In the genomic region with DNA sequence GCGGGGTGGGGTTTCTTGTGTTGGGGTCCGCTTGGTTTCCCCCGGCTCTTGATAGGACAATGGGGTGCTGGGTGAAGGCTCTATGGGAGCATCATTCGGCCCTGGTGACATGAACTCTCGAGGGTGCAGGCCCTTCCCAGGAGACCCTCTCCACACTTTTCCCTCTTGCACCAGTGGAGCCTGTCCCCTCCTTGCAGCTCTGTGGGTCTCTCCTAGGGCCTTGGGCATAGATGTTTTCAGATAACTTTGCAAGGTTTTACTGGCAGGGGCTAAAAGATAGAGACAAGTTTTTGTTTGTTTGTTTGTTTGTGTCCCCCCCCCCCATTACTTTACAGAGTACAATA, we compare ENCODE assay signal across 9 mouse cellular contexts. TPM values are rescaled to one million over a fixed set of nuclear protein-coding genes. Genes with fewer than 3 reads are reported as not detected.
A peak's percentile ranks its signal among the peaks of the same experiment; 100 is the strongest.
DNase-seq lines count a peak whose midpoint lies in the region; ATAC-seq lines count a peak whose summit lies in the region.
"Had no signal": no experiment of that assay in that cellular context is flagged by ENCODE, and none has a peak within 500 bp of the region (broad histone marks: within the 10 kb centered on the region; RNA-seq: fewer than 3 reads in every experiment).

No protein-coding gene starts in this region.

- DNase-seq in heart, postnatal 14 days: no peak
- peak; percentile 44 for DNase-seq in adipocyte (ENCODE audit: low spot score)
- no peak for DNase-seq in midbrain, embryonic 14.5 days
- no peak for DNase-seq in thymus, postnatal 4 days
- no peak for DNase-seq in right cerebral cortex, postnatal 4 days
- DNase-seq in adrenal gland, adult 8-10 months: no peak

- H3K4me2 ChIP-seq in heart, embryonic 16.5 days (ENCODE audit: low read depth, low read length): peak overlapping the region; percentile 97
- H3K4me2 ChIP-seq in hindbrain, embryonic 13.5 days: peak overlapping the region; percentile 98
- H3K4me2 ChIP-seq in midbrain, embryonic 14.5 days (ENCODE audit: low read length): peak overlapping the region; percentile 97

- no peak for ATAC-seq in heart, embryonic 16.5 days (replicated peaks; ENCODE audit: extremely low read depth, insufficient read depth, low FRiP score)
- no peak; the same call in 1 of the 2 replicates for ATAC-seq in hindbrain, embryonic 13.5 days (ENCODE audit: low FRiP score)
- no peak for ATAC-seq in midbrain, embryonic 14.5 days (ENCODE audit: low FRiP score, low TSS enrichment)

- peak overlapping the region; percentile 85 for H3K4me3 ChIP-seq in heart, embryonic 16.5 days (ENCODE audit: low read length)
- H3K4me3 ChIP-seq in hindbrain, embryonic 13.5 days: peak overlapping the region; percentile 57
- H3K4me3 ChIP-seq in midbrain, embryonic 14.5 days (replicated peaks; ENCODE audit: low read depth, low read length): peak overlapping the region; percentile 56

- H3K27ac ChIP-seq in heart, embryonic 16.5 days (ENCODE audit: low read length): peak overlapping the region; percentile 19
- H3K27ac ChIP-seq in hindbrain, embryonic 13.5 days: no peak overlapping the region
- no peak overlapping the region for H3K27ac ChIP-seq in midbrain, embryonic 14.5 days (replicated peaks; ENCODE audit: low read depth, low read length)

- peak overlapping the region; percentile 87 for H3K9ac ChIP-seq in heart, embryonic 16.5 days (ENCODE audit: low read length)
- H3K9ac ChIP-seq in hindbrain, embryonic 13.5 days: peak overlapping the region; percentile 73
- H3K9ac ChIP-seq in midbrain, embryonic 14.5 days (replicated peaks; ENCODE audit: low read length): peak overlapping the region; percentile 66

- H3K9me3 ChIP-seq in heart, embryonic 16.5 days (replicated peaks; ENCODE audit: control insufficient read depth, low read length): no peaks in the 10 kb centered on the region
- H3K9me3 ChIP-seq in hindbrain, embryonic 13.5 days: no peaks in the 10 kb centered on the region
- no peaks in the 10 kb centered on the region for H3K9me3 ChIP-seq in midbrain, embryonic 14.5 days (ENCODE audit: control insufficient read depth, low read length)

- no peaks in the 10 kb centered on the region for H3K36me3 ChIP-seq in heart, embryonic 16.5 days (ENCODE audit: control insufficient read depth, insufficient read depth)
- H3K36me3 ChIP-seq in hindbrain, embryonic 13.5 days: no peaks in the 10 kb centered on the region
- H3K36me3 ChIP-seq in midbrain, embryonic 14.5 days (ENCODE audit: control insufficient read depth, insufficient read depth, low read length): no peaks in the 10 kb centered on the region

- H3K27me3 ChIP-seq in heart, embryonic 16.5 days (ENCODE audit: control insufficient read depth, insufficient read depth, low read length): no peaks in the 10 kb centered on the region
- no peaks in the 10 kb centered on the region for H3K27me3 ChIP-seq in hindbrain, embryonic 13.5 days
- H3K27me3 ChIP-seq in midbrain, embryonic 14.5 days (ENCODE audit: control insufficient read depth, insufficient read depth, low read length): no peaks in the 10 kb centered on the region

- 2% methylated on average over 5 of the region's 5 CpGs for WGBS in heart, embryonic 16.5 days
- WGBS in hindbrain, embryonic 13.5 days: 0% methylated on average over 5 of the region's 5 CpGs
- 6% methylated on average over 5 of the region's 5 CpGs for WGBS in midbrain, embryonic 14.5 days

- intact Hi-C loops in heart, postnatal 14 days (cut with DNase I): loop anchor here (5.0 kb wide), 1 partner anchor 46 kb away; no protein-coding TSS in a partner anchor

- H3K4me1 ChIP-seq in heart, embryonic 16.5 days (ENCODE audit: control insufficient read depth, insufficient read depth, low read length): 0 out of 2 replicates have a peak, but pooled peaks cover 2% of the 10 kb centered on the region
- peaks cover 13% of the 10 kb centered on the region for H3K4me1 ChIP-seq in hindbrain, embryonic 13.5 days (replicated peaks)
- H3K4me1 ChIP-seq in midbrain, embryonic 14.5 days (ENCODE audit: control insufficient read depth, insufficient read depth, low read length): peaks cover 5% of the 10 kb centered on the region; the same call in 1 of the 2 replicates

RNA-seq across cellular contexts. Expression of gene Plscr4, which starts 0.9 kb away (rescaled TPM):
- polyA plus RNA-seq in heart, embryonic 16.5 days (2015; fragmentation: Nextera tagmentation; extraction: Ambion mirVana): 7.0 and 7.2 TPM in 2 replicates
- 10 to 100 TPM; 10.4 to 12.2 TPM for total RNA-seq in heart, postnatal 14 days (2021)
- polyA plus RNA-seq in hindbrain, embryonic 13.5 days (2015; fragmentation: Nextera tagmentation; extraction: Ambion mirVana): 1.6 and 2.4 TPM in 2 replicates
- polyA plus RNA-seq in midbrain, embryonic 14.5 days (2014; fragmentation: Nextera tagmentation; extraction: Ambion mirVana): 0.55 and 1.2 TPM in 2 replicates
- 10 to 100 TPM; 16.3 to 25.0 (median 19.8) TPM for total RNA-seq in adrenal gland, adult 8-10 months (2022)
- total RNA-seq: MEL had no signal
